Mouse (Mus musculus) heart, postnatal 14 days (tissue): ENCODE measurements at regions not wholly inside any gene's neighbourhood (a gene's known extent, or its start where the extent isn't known, plus 50 kb on each side); places are given as distances from the start of the nearest gene placed in this dataset.
A peak's percentile ranks its signal among the peaks of the same experiment; 100 is the strongest.

Experiments used
- DNase-seq, 2 experiments: peaks; one replicate each; pipeline ENCODE4 v3.0.0; 2021 to 2022
- intact Hi-C: fragments of 180-260 bp; cut with DNase I; formaldehyde crosslinking; loops from one replicate; pipeline ENCODE4 v1.15.1; 2025

GRCm38 (mm10) chr7:71418856-71419255 is 67.6 kb upstream of the Gm10295 start:
- no peak for DNase-seq
- intact Hi-C loops: loop anchor here (10.0 kb wide), 1 partner anchor 184 kb away; no protein-coding TSS in a partner anchor

- DNase-seq: no peak
- intact Hi-C loops: loop anchor here (5.0 to 10.0 kb wide), 4 partner anchors 168 to 453 kb away; no protein-coding TSS in a partner anchor
These were observed 63.5 kb upstream of the Gm10295 start for GRCm38 (mm10) chr7:71414756-71415155.

GRCm38 (mm10) chr7:71413121-71413520 is 61.8 kb upstream of the Gm10295 start:
- intact Hi-C loops: loop anchor here (2.0 to 10.0 kb wide), 5 partner anchors 169 to 1066 kb away; no protein-coding TSS in a partner anchor
- DNase-seq: no peak

GRCm38 (mm10) chr7:71412079-71412478 is 60.8 kb upstream of the Gm10295 start:
- DNase-seq: peak; percentile 85 to 87
- intact Hi-C loops: loop anchor here (2.0 to 10.0 kb wide), 5 partner anchors 170 to 1065 kb away; no protein-coding TSS in a partner anchor

GRCm38 (mm10) chr7:71411293-71412011 is 60.2 kb upstream of the Gm10295 start:
- DNase-seq: peak; percentile 40 to 49
- intact Hi-C loops: loop anchor here (2.0 to 10.0 kb wide), 6 partner anchors 33 to 1065 kb away; no protein-coding TSS in a partner anchor

GRCm38 (mm10) chr7:71409903-71410302 is 58.6 kb upstream of the Gm10295 start:
- no peak for DNase-seq
- intact Hi-C loops: loop anchor here (2.0 to 10.0 kb wide), 5 partner anchors 31 to 457 kb away; no protein-coding TSS in a partner anchor

GRCm38 (mm10) chr7:71409061-71409460 is 57.8 kb upstream of the Gm10295 start:
- intact Hi-C loops: no loop called here
- no peak for DNase-seq

GRCm38 (mm10) chr7:71406283-71406682 is 55.0 kb upstream of the Gm10295 start:
- no peak for DNase-seq
- intact Hi-C loops: no loop called here
